Mouse (Mus musculus) CH12.LX (cell line): Measurements from ENCODE around the gene Ints3. TPM values are rescaled to one million over a fixed set of nuclear protein-coding genes. Genes with fewer than 3 reads are reported as not detected.

Source experiments
- DNase-seq: peaks from one replicate; pipeline ENCODE4 v3.0.0-alpha.2; 2013; ENCODE audit errors: extremely low read depth
- H3K27ac ChIP-seq: 2 replicates; pipeline ENCODE4 v1.5.1; 2012; ENCODE audit warnings: low read depth, mild to moderate bottlenecking, control low read depth, moderate library complexity; ENCODE audit not compliant: insufficient read depth
- H3K27me3 ChIP-seq: replicated peaks from 2 replicates; pipeline ENCODE3; 2012; ENCODE audit warnings: inconsistent platforms
- H3K36me3 ChIP-seq, 2 experiments: replicated peaks in 1 of 2; 2 replicates each; pipeline versions ENCODE3 to v1.6.1; 2012; ENCODE audit warnings: inconsistent platforms in 1 of 2, low read length in 1 of 2, mild to moderate bottlenecking in 1 of 2, mixed read lengths in 1 of 2, moderate library complexity in 1 of 2; ENCODE audit not compliant: control insufficient read depth in 1 of 2, insufficient read depth in 1 of 2
- H3K4me1 ChIP-seq, 2 experiments: 2 replicates each; pipeline ENCODE4 v1.6.1; 2012; ENCODE audit warnings: inconsistent platforms in 1 of 2, moderate library complexity in 1 of 2; ENCODE audit not compliant: insufficient read depth in 2 of 2, control insufficient read depth in 1 of 2
- H3K4me2 ChIP-seq: 2 replicates; pipeline ENCODE4 v1.6.1; 2012; ENCODE audit warnings: low read depth, mild to moderate bottlenecking, control low read depth; ENCODE audit not compliant: poor library complexity, insufficient read depth, severe bottlenecking
- H3K4me3 ChIP-seq, 3 experiments: fragments of 150-350 bp in 1 of 3; sonication (generic) in 1 of 3; replicated peaks in 1 of 3; 2 replicates each; pipeline versions ENCODE3 to v1.5.1; 2011 to 2012; ENCODE audit warnings: low read depth in 2 of 3, low read length in 2 of 3, mild to moderate bottlenecking in 2 of 3, moderate library complexity in 2 of 3, control low read depth in 1 of 3, improper control_type of control experiment in 1 of 3, inconsistent platforms in 1 of 3, mixed read lengths in 1 of 3; ENCODE audit not compliant: poor library complexity in 1 of 3
- H3K79me2 ChIP-seq: replicated peaks from 2 replicates; pipeline ENCODE4 v1.6.1; 2012; ENCODE audit warnings: mild to moderate bottlenecking, moderate library complexity; ENCODE audit not compliant: control insufficient read depth, poor library complexity, insufficient read depth, severe bottlenecking; ENCODE audit errors: extremely low read depth
- H3K9ac ChIP-seq: 2 replicates; pipeline ENCODE4 v1.6.1; 2012; ENCODE audit warnings: low read depth, mild to moderate bottlenecking, control low read depth, moderate library complexity; ENCODE audit not compliant: insufficient read depth
- H3K9me3 ChIP-seq: replicated peaks from 2 replicates; pipeline ENCODE3; 2012; ENCODE audit warnings: low read length, inconsistent platforms, mixed read lengths
- CHD2 ChIP-seq: IDR thresholded peaks from 2 replicates; pipeline ENCODE4 v1.6.1; 2011; ENCODE audit warnings: low read length, improper control_type of control experiment
- CTCF ChIP-seq, 2 experiments: IDR thresholded peaks in 1 of 2; conservative IDR thresholded peaks in 1 of 2; 2 replicates each; pipeline ENCODE4 v1.5.1; 2011 to 2012; ENCODE audit warnings: low read depth in 2 of 2, low read length in 2 of 2, improper control_type of control experiment in 1 of 2, inconsistent platforms in 1 of 2, mild to moderate bottlenecking in 1 of 2, moderate library complexity in 1 of 2
- E2F4 ChIP-seq: IDR thresholded peaks from 2 replicates; pipeline ENCODE4 v1.6.1; 2011; ENCODE audit warnings: low read depth, low read length, improper control_type of control experiment; ENCODE audit not compliant: insufficient replicate concordance
- ELF1 ChIP-seq: IDR thresholded peaks from 2 replicates; pipeline ENCODE4 v1.6.1; 2014; ENCODE audit warnings: low read depth, mild to moderate bottlenecking, inconsistent platforms, low read length, improper control_type of control experiment
- ETS1 ChIP-seq: conservative IDR thresholded peaks from 2 replicates; pipeline ENCODE4 v1.6.1; 2012; ENCODE audit warnings: low read depth, mild to moderate bottlenecking, inconsistent platforms, low read length, improper control_type of control experiment, moderate library complexity
- HCFC1 ChIP-seq: IDR thresholded peaks from 2 replicates; pipeline ENCODE4 v1.6.1; 2012; ENCODE audit warnings: low read depth, mild to moderate bottlenecking, inconsistent platforms, low read length, improper control_type of control experiment
- IRF4 ChIP-seq: IDR thresholded peaks from 2 replicates; pipeline ENCODE4 v1.6.1; 2014; ENCODE audit warnings: low read depth, mild to moderate bottlenecking, inconsistent platforms, low read length, improper control_type of control experiment
- KAT2A ChIP-seq: IDR thresholded peaks from 2 replicates; pipeline ENCODE4 v1.6.1; 2012; ENCODE audit warnings: low read length, improper control_type of control experiment, inconsistent platforms; ENCODE audit not compliant: insufficient replicate concordance
- MAFK ChIP-seq: IDR thresholded peaks from 2 replicates; pipeline ENCODE4 v1.6.1; 2011; ENCODE audit warnings: low read length, improper control_type of control experiment; ENCODE audit not compliant: insufficient replicate concordance
- MAX ChIP-seq: IDR thresholded peaks from 2 replicates; pipeline ENCODE4 v1.6.1; 2011; ENCODE audit warnings: low read length, improper control_type of control experiment
- MEF2A ChIP-seq: IDR thresholded peaks from 2 replicates; pipeline ENCODE4 v1.6.1; 2014; ENCODE audit warnings: low read depth, mild to moderate bottlenecking, inconsistent platforms, low read length, improper control_type of control experiment, borderline replicate concordance
- MXI1 ChIP-seq: IDR thresholded peaks from 2 replicates; pipeline ENCODE4 v1.6.1; 2011; ENCODE audit warnings: mild to moderate bottlenecking, low read depth, low read length, improper control_type of control experiment
- MYC ChIP-seq: IDR thresholded peaks from 2 replicates; pipeline ENCODE4 v1.6.1; 2011; ENCODE audit warnings: low read depth, mild to moderate bottlenecking, improper control_type of control experiment, low read length
- NELFE ChIP-seq: IDR thresholded peaks from 2 replicates; pipeline ENCODE4 v1.6.1; 2011; ENCODE audit warnings: low read depth, low read length, improper control_type of control experiment
- NRF1 ChIP-seq: IDR thresholded peaks from 2 replicates; pipeline ENCODE4 v1.6.1; 2014; ENCODE audit warnings: low read depth, mild to moderate bottlenecking, inconsistent platforms, low read length, improper control_type of control experiment, moderate library complexity
- PAX5 ChIP-seq: IDR thresholded peaks from 2 replicates; pipeline ENCODE4 v1.6.1; 2012; ENCODE audit warnings: low read length, inconsistent platforms, mixed read lengths
- POLR2A ChIP-seq: IDR thresholded peaks from 2 replicates; pipeline ENCODE4 v1.6.1; 2011; ENCODE audit warnings: low read depth, mild to moderate bottlenecking, improper control_type of control experiment, low read length
- POLR2AphosphoS2 ChIP-seq: IDR thresholded peaks from 2 replicates; pipeline ENCODE4 v1.6.1; 2011; ENCODE audit warnings: low read depth, low read length, improper control_type of control experiment
- RAD21 ChIP-seq: IDR thresholded peaks from 2 replicates; pipeline ENCODE4 v1.6.1; 2011; ENCODE audit warnings: low read depth, mild to moderate bottlenecking, low read length, improper control_type of control experiment, moderate library complexity
- SIN3A ChIP-seq: IDR thresholded peaks from 2 replicates; pipeline ENCODE4 v1.6.1; 2012; ENCODE audit warnings: low read length, improper control_type of control experiment, inconsistent platforms
- TBP ChIP-seq: conservative IDR thresholded peaks from 2 replicates; pipeline ENCODE4 v1.6.1; 2011; ENCODE audit warnings: low read depth, low read length, improper control_type of control experiment
- TCF12 ChIP-seq: IDR thresholded peaks from 2 replicates; pipeline ENCODE4 v1.6.1; 2014; ENCODE audit warnings: low read depth, mild to moderate bottlenecking, inconsistent platforms, low read length, improper control_type of control experiment
- UBTF ChIP-seq: IDR thresholded peaks from 2 replicates; pipeline ENCODE4 v1.6.1; 2012; ENCODE audit warnings: low read depth, mild to moderate bottlenecking, inconsistent platforms, low read length, improper control_type of control experiment, moderate library complexity
- USF1 ChIP-seq: IDR thresholded peaks from 2 replicates; pipeline ENCODE4 v1.6.1; 2014; ENCODE audit warnings: low read depth, mild to moderate bottlenecking, inconsistent platforms, low read length, improper control_type of control experiment
- ZMIZ1 ChIP-seq: IDR thresholded peaks from 2 replicates; pipeline ENCODE4 v1.6.1; 2012; ENCODE audit warnings: low read depth, mild to moderate bottlenecking, inconsistent platforms, low read length, improper control_type of control experiment
- dilution Hi-C: fragments of 300-500 bp; cut with MboI; formaldehyde crosslinking; loops from 2 replicates; pipeline ENCODE4 v1.14.3; 2020; ENCODE audit warnings: low sequenced_read_pairs; ENCODE audit not compliant: extremely low pct_unique_long_range_greater_than_20kb, extremely low pct_ligation_motif_present
- in situ Hi-C: fragments of 300-500 bp; cut with MboI; formaldehyde crosslinking; loops from 3 replicates; pipeline ENCODE4 v1.14.3; 2019; ENCODE audit warnings: low sequenced_read_pairs, low pct_ligation_motif_present, low pct_unique_long_range_greater_than_20kb, mixed read lengths
- polyA plus RNA-seq: library from polyadenylated mRNA; unstranded; fragments of >175 nt; gene quantifications from 2 replicates; pipeline ENCODE4 v1.2.1, GENCODE M21; 2012; ENCODE audit warnings: low read depth; ENCODE audit not compliant: insufficient read length
- total RNA-seq, 2 experiments: library from RNA; depleted of rRNA; stranded (reverse); fragments of 300-350 nt in 1 of 2; fragments of >200 nt in 1 of 2; gene quantifications; 2 replicates each; pipeline ENCODE4 v1.2.3; 2012 to 2014

The Ints3 gene
- total and polyA plus RNA-seq, 3 experiments = 20.5 to 45.9 (median 30.7) TPM

DNA sequence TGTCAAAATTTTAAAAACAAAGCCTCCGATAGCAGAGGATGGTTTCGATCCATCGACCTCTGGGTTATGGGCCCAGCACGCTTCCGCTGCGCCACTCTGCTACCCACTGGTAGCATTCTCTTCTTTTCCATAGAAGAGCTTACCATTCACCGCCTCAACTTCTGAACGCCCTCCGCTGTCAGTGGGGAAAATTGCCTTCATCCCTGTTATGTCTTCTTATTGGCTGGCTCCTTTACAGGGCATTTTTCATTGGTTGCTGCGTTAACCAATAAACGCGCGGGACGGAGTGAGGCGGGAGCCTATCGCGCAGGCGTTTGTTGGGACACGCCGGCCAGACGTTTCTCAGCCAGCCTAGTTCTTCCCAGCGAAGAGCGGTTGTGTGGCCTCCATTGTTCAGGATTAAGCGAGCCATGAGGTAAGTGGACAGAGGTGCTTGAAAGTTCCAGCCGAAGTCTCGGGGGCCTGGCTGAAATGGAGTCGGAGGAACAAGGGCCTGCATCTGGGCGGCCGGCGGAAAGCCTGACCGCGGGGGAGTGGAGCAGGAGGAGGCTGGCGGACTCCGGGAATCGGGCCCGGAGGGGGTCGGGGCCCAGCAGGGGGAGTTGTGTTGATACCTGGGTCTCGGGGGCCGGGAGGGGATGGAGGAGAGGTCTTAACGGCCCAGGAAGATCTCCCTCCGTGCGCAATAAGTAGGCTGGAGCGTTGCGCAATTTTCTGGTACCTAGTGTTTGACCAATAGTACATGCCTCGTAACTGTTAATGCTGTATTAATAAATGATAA lies 42.6 kb upstream of the Ints3 start, which contains the start of gene Ilf2:
Gene Ilf2, plus strand, starts transcription at position 296 of the 781 bp plus-strand sequence.
- no peak within 1 kb of the TSS for H3K27ac ChIP-seq
- TF ChIP-seq MAFK (peak; percentile 93), IRF4 (peak; percentile 38; the same call in 1 of the 2 replicates), USF1 (no peak), ELF1 (peak; percentile 98), POLR2AphosphoS2 (0 out of 2 replicates have a peak, but pooled peaks have one; percentile 49), SIN3A (peak; percentile 82), E2F4 (peak; percentile 78; the same call in 1 of the 2 replicates), CHD2 (peak; percentile 90), MEF2A (no peak; the same call in 1 of the 2 replicates), TCF12 (peak; percentile 81), KAT2A (peak; percentile 89; the same call in 1 of the 2 replicates), NRF1 (peak; percentile 76), CTCF (conservative IDR thresholded peaks at IDR 0.05 in 1 of 2, IDR thresholded peaks at IDR 0.05 in 1 of 2; ENCODE audit: low read depth in 2 of 2, low read length in 2 of 2) (peak in 1 of 2 experiments; percentile 59; a peak in 2 of 4 replicates), ETS1 (no peak), RAD21 (no peak), TBP (peak; percentile 100), UBTF (no peak), MAX (peak; percentile 43; the same call in 1 of the 2 replicates), MXI1 (peak; percentile 67), ZMIZ1 (peak; percentile 73; the same call in 1 of the 2 replicates), PAX5 (no peak), HCFC1 (peak; percentile 80), NELFE (peak; percentile 93), MYC (0 out of 2 replicates have a peak, but pooled peaks have one; percentile 54), POLR2A (peak; percentile 96)
- H3K9ac ChIP-seq = peak within 1 kb of the TSS; percentile 76
- peak; percentile 97 for DNase-seq
- H3K4me2 ChIP-seq = peak within 1 kb of the TSS; percentile 98
- H3K9me3 ChIP-seq = no peaks in the 10 kb centered on the region
- in situ Hi-C loops (no loop called here), dilution Hi-C loops (no loop called here)
- H3K36me3 ChIP-seq = peaks cover 11 to 31% of the 10 kb centered on the region in 2 experiments
- H3K27me3 ChIP-seq = no peaks in the 10 kb centered on the region
- H3K4me1 ChIP-seq = peaks cover 2 to 18% of the 10 kb centered on the region in 2 experiments; a peak in 2 of 4 replicates
- peaks cover 34% of the 10 kb centered on the region for H3K79me2 ChIP-seq
- H3K4me3 ChIP-seq = peak within 1 kb of the TSS; percentile 76 to 89 (median 89)
